Mouse (Mus musculus) olfactory bulb, adult 2 months (tissue): ENCODE measurements around the gene Rhot1.

Experiments
- CTCF ChIP-seq: fragments of 200-500 bp; IDR thresholded peaks from 2 replicates; pipeline ENCODE4 v1.5.1; 2012; ENCODE audit warnings: low read depth, mild to moderate bottlenecking, low read length, moderate library complexity; ENCODE audit not compliant: insufficient read depth
- POLR2A ChIP-seq: fragments of 200-500 bp; IDR thresholded peaks from 2 replicates; pipeline ENCODE4 v1.6.1; 2012; ENCODE audit warnings: mild to moderate bottlenecking, low read depth, low read length, moderate library complexity; ENCODE audit not compliant: insufficient read depth

DNA sequence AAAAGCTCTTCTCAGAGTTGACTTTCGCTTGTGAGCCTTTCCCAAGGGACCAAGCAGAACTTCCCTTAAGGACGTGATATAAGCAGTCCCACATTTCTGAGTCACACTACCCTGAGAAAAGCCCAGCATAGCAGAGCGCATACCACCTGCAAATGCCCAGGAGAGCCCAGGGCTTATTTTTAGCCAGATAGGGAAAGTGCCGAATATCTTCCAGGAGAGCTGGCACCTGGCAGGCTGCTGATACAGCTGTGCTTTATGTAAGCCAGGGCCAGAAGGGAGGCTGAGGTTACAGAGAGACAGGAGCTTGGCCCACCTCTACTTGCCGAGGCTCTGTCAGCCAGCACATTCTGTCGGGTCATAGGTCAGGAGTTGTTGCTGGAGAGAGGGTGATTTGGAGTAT lies 75.8 kb downstream of the Rhot1 start:
- TF ChIP-seq CTCF (no peak), POLR2A (no peak)
